Mouse (Mus musculus) bone marrow, adult 2 months (tissue): ENCODE data around the gene Olfr352.

Source experiments
- CTCF ChIP-seq: fragments of 200-500 bp; IDR thresholded peaks from 2 replicates; pipeline ENCODE4 v1.5.1; 2011; ENCODE audit warnings: low read length, control low read depth; ENCODE audit not compliant: control insufficient read depth, insufficient read depth
- POLR2A ChIP-seq: fragments of 200-500 bp; IDR thresholded peaks from 2 replicates; pipeline ENCODE4 v1.6.1; 2011; ENCODE audit warnings: low read depth, mild to moderate bottlenecking, control low read depth, low read length, borderline replicate concordance; ENCODE audit not compliant: control insufficient read depth

GRCm38 (mm10) chr2:36846010-36846409 lies 22.2 kb upstream of the Olfr352 start, which contains the start of gene Olfr350:
- no peak for TF ChIP-seq CTCF
- no peak for TF ChIP-seq POLR2A
